Mouse (Mus musculus) heart, adult 2 months (tissue): ENCODE results near the gene Arl4c.

ENCODE experiments used
- CTCF ChIP-seq: fragments of 200-600 bp; IDR thresholded peaks from 2 replicates; pipeline ENCODE4 v1.8.1; 2022; ENCODE audit warnings: antibody characterized with exemption, mild to moderate bottlenecking, moderate library complexity
- EP300 ChIP-seq: fragments of 200-500 bp; IDR thresholded peaks from 2 replicates; pipeline ENCODE4 v1.6.1; 2011; ENCODE audit warnings: low read depth, low read length, control low read depth; ENCODE audit not compliant: insufficient read depth

- TF ChIP-seq EP300 (no peak), CTCF (no peak)
Observed at GRCm38 (mm10) chr1:88625190-88625589, 76.8 kb downstream of the Arl4c start.
